Mouse (Mus musculus): ENCODE measurements at regions not wholly inside any gene's neighbourhood (a gene's known extent, or its start where the extent isn't known, plus 50 kb on each side); places are given as distances from the start of the nearest gene placed in this dataset.
A peak's percentile ranks its signal among the peaks of the same experiment; 100 is the strongest.

DNA sequence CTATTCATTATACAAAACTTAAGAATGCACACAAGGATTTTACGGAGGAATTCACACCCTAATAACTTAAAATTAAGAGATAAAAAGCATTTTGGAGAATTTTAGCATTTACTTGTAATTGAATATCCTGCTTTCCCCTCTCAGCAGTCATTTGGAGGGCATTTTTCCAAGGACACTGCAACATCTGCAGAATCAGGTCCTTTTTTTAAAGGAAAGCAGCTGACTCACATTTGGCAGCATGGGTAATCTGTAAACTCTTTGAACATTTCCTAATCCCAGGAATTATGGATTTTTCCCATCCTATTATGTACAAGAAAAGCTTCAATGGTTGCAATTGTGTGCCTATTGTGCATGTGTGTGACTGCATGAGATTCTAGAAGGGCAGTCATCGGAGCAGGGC lies 112.0 kb downstream of the Gm19410 start:
- H3K4me3 ChIP-seq (ENCODE audit: low read length), result no peak overlapping the region
- H3K9me3 ChIP-seq (ENCODE audit: control insufficient read depth, low read length), result no peaks in the 10 kb centered on the region
- WGBS, result 90% methylated on average over 2 of the region's 2 CpGs
- no peak for ATAC-seq
- no peak overlapping the region for H3K27ac ChIP-seq (ENCODE audit: low read length)
- H3K9ac ChIP-seq (ENCODE audit: low read depth, low read length), result no peak overlapping the region
- H3K4me2 ChIP-seq (ENCODE audit: low read depth, low read length), result no peak overlapping the region
- peaks cover 4% of the 10 kb centered on the region; the same call in 1 of the 2 replicates for H3K4me1 ChIP-seq (ENCODE audit: control insufficient read depth, insufficient read depth, low read length)
- H3K36me3 ChIP-seq (ENCODE audit: control insufficient read depth, insufficient read depth, low read length), result no peaks in the 10 kb centered on the region
- H3K27me3 ChIP-seq (replicated peaks; ENCODE audit: control insufficient read depth, insufficient read depth, low read length), result no peaks in the 10 kb centered on the region

DNA sequence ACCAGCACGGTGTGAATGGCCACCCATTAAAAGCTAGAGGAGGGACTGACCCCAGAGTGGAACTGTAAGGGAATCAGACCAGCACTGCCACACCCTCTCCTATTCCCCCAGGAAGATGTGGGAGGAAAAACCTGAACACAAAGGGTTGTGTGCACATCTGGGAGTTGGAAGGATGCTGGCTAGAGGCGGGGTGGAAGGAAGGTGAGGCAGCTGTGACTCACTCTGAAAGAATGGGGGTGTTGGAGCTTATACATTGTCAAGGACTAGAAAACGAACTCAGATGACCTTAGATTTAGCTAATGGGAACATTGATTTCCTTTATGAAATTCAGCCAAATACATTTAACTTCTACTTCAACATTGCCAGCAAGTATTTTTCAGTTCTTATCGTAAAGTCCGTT lies 116.2 kb downstream of the Gm19410 start:
- H3K9me3 ChIP-seq (ENCODE audit: control insufficient read depth, low read length), result no peaks in the 10 kb centered on the region; the same call in 1 of the 2 replicates
- 47% methylated on average over 5 of the region's 5 CpGs for WGBS
- ATAC-seq, result no peak

DNA sequence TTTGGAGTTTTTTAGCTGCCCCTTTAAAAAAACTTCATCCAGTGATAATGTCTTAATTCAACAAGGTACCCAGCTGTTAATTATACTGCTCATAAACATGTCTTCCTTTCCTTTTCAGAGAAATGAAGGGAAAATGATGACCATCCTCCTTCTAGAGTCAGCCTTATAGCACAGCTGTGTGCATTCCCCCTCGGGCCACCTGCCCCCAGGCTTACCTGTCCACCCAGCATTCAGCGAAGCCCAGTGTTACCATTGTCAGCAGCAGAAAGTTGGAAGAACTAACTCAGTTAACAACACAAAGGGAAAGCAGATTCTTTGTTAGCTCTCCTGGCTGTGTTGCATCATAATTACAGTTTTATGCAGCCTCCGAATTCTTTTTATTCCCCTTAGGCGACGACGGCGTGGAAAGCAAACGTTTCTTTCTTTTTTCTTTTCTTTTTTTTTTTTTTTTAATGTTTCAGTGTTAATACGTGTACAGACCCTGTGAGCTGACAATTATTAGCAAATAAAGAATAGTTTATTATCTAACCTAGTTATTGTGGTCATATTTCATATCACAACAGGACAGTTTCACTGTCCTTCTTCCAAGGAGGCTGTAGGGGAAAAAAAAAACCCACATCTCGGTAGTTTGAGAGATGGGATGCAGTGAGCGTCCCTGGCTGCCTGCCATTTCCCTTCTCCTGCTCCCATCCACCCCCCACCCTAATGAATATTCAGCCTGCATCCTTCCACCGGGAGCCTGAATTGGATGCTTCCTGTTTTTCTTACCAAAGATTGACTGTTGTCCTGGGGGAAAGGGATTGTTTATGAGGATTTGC lies 117.3 kb downstream of the Gm19410 start:
- no peak for ATAC-seq
- Histone ChIP-seq H3K27me3 (replicated peaks; ENCODE audit: control insufficient read depth, insufficient read depth, low read length) (no peaks in the 10 kb centered on the region), H3K27ac (ENCODE audit: low read length) (0 out of 2 replicates have a peak overlapping the region, but pooled peaks have one; percentile 15), H3K9ac (ENCODE audit: low read depth, low read length) (no peak overlapping the region), H3K4me2 (ENCODE audit: low read depth, low read length) (no peak overlapping the region), H3K9me3 (ENCODE audit: control insufficient read depth, low read length) (no peaks in the 10 kb centered on the region; the same call in 1 of the 2 replicates), H3K4me3 (ENCODE audit: low read length) (no peak overlapping the region), H3K4me1 (ENCODE audit: control insufficient read depth, insufficient read depth, low read length) (peaks cover 8% of the 10 kb centered on the region; the same call in 1 of the 2 replicates), H3K36me3 (ENCODE audit: control insufficient read depth, insufficient read depth, low read length) (no peaks in the 10 kb centered on the region)
- WGBS, result 33% methylated on average over 12 of the region's 12 CpGs

More for the DNA sequence above, 116.2 kb downstream of the Gm19410 start:
- no peaks in the 10 kb centered on the region for H3K27me3 ChIP-seq (replicated peaks; ENCODE audit: control insufficient read depth, insufficient read depth, low read length)
- no peak overlapping the region for H3K4me2 ChIP-seq (ENCODE audit: low read depth, low read length)
- peaks cover 8% of the 10 kb centered on the region; the same call in 1 of the 2 replicates for H3K4me1 ChIP-seq (ENCODE audit: control insufficient read depth, insufficient read depth, low read length)
- no peak overlapping the region for H3K9ac ChIP-seq (ENCODE audit: low read depth, low read length)
- no peak overlapping the region for H3K4me3 ChIP-seq (ENCODE audit: low read length)
- no peak overlapping the region for H3K27ac ChIP-seq (ENCODE audit: low read length)
- H3K36me3 ChIP-seq (ENCODE audit: control insufficient read depth, insufficient read depth, low read length), result no peaks in the 10 kb centered on the region

DNA sequence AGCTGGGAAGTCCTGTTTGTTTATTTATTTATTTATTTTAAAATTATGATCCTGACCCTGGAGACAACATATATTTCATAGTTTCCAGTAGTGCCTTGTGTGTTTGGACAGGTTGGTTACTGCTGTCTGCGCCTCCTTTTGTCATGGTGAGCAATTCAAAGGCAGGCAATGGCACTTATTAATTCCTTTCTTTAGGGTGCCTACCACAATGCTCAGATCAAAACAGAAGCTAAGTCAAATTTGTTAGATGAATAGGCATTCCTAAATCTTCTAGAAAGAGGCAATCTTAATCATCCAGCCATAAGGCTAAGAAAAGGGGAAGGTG lies 117.8 kb downstream of the Gm19410 start:
- no peak overlapping the region for H3K4me2 ChIP-seq (ENCODE audit: low read depth, low read length)

DNA sequence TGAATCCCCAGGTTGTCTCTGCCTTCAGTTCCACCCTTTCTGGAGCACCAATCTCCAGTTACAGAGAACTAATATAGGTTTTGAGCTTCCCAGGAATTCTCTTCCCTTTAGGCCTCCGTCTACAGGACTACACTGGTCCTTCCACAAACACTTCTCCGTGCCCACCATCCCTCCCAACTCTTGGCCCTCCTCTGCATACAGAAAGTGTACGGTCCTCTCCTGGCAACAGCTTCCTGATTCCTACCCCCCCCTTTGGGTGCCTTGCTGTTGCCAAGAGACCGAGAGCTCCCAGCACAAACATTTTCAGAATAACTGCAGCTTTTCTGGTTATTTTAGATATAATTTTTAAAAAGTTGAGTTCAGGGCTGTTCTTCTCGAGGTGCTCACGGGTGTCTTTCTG lies 119.0 kb downstream of the Gm19410 start:
- Histone ChIP-seq H3K36me3 (ENCODE audit: control insufficient read depth, insufficient read depth, low read length) (no peaks in the 10 kb centered on the region), H3K27me3 (replicated peaks; ENCODE audit: control insufficient read depth, insufficient read depth, low read length) (no peaks in the 10 kb centered on the region), H3K9me3 (ENCODE audit: control insufficient read depth, low read length) (no peaks in the 10 kb centered on the region; the same call in 1 of the 2 replicates), H3K4me1 (ENCODE audit: control insufficient read depth, insufficient read depth, low read length) (peaks cover 8% of the 10 kb centered on the region; the same call in 1 of the 2 replicates), H3K4me3 (ENCODE audit: low read length) (no peak overlapping the region), H3K4me2 (ENCODE audit: low read depth, low read length) (no peak overlapping the region), H3K9ac (ENCODE audit: low read depth, low read length) (no peak overlapping the region), H3K27ac (ENCODE audit: low read length) (no peak overlapping the region)
- ATAC-seq, result no peak
- WGBS, result 54% methylated on average over 6 of the region's 6 CpGs

More for the DNA sequence above, 117.8 kb downstream of the Gm19410 start:
- Histone ChIP-seq H3K9me3 (ENCODE audit: control insufficient read depth, low read length) (no peaks in the 10 kb centered on the region; the same call in 1 of the 2 replicates), H3K27ac (ENCODE audit: low read length) (no peak overlapping the region), H3K4me1 (ENCODE audit: control insufficient read depth, insufficient read depth, low read length) (peaks cover 8% of the 10 kb centered on the region; the same call in 1 of the 2 replicates), H3K9ac (ENCODE audit: low read depth, low read length) (no peak overlapping the region), H3K27me3 (replicated peaks; ENCODE audit: control insufficient read depth, insufficient read depth, low read length) (no peaks in the 10 kb centered on the region), H3K4me3 (ENCODE audit: low read length) (no peak overlapping the region), H3K36me3 (ENCODE audit: control insufficient read depth, insufficient read depth, low read length) (no peaks in the 10 kb centered on the region)
- ATAC-seq, result no peak
- 55% methylated on average over 1 of the region's 1 CpGs for WGBS

DNA sequence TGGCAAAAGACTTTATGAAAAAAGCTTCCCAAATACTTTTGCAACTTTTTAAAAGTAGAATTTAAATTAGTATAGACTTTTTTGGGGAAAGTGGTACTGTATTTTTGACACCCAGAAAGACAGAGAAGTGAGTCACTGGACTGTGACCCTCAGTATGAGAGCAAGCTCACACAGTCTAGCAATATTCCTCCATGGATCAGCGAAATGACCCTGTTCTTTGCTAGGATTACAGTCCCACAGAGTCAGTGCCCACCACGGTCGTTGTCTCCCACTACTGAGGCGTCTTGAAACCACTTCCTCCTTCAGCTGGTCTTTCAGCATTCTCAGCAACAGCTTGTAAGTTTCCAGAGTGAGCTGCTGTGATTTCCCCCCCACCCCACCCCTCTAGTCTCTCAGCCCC lies 124.5 kb downstream of the Gm19410 start:
- Histone ChIP-seq H3K9ac (ENCODE audit: low read depth, low read length) (no peak overlapping the region), H3K4me3 (ENCODE audit: low read length) (no peak overlapping the region), H3K27me3 (replicated peaks; ENCODE audit: control insufficient read depth, insufficient read depth, low read length) (no peaks in the 10 kb centered on the region), H3K27ac (ENCODE audit: low read length) (no peak overlapping the region), H3K4me1 (ENCODE audit: control insufficient read depth, insufficient read depth, low read length) (no peaks in the 10 kb centered on the region), H3K9me3 (ENCODE audit: control insufficient read depth, low read length) (no peaks in the 10 kb centered on the region; the same call in 1 of the 2 replicates), H3K36me3 (ENCODE audit: control insufficient read depth, insufficient read depth, low read length) (no peaks in the 10 kb centered on the region), H3K4me2 (ENCODE audit: low read depth, low read length) (no peak overlapping the region)
- ATAC-seq, result no peak
- 88% methylated on average over 4 of the region's 4 CpGs for WGBS

DNA sequence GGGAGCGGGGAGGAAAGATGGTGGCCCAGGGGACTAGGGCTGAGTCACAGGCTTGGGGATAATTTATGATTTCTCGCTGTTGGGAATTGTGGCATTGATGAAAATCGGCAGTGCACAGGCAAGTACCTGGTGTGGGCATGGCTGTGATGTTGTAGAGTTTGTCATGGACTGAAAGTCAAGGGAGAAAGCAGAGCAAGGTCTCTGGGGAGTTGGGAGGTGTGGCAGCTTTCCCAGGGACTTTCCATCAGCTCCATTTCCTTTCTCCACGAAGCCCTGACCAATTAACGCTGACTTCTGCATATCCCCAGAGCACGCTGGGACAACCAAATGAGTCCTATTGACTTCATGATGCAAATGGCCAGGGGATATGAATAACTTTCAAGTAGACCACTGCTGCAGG lies 126.2 kb downstream of the Gm19410 start:
- Histone ChIP-seq H3K4me1 (ENCODE audit: control insufficient read depth, insufficient read depth, low read length) (no peaks in the 10 kb centered on the region), H3K4me3 (ENCODE audit: low read length) (no peak overlapping the region), H3K36me3 (ENCODE audit: control insufficient read depth, insufficient read depth, low read length) (no peaks in the 10 kb centered on the region), H3K9me3 (ENCODE audit: control insufficient read depth, low read length) (no peaks in the 10 kb centered on the region), H3K4me2 (ENCODE audit: low read depth, low read length) (no peak overlapping the region), H3K9ac (ENCODE audit: low read depth, low read length) (no peak overlapping the region), H3K27ac (ENCODE audit: low read length) (no peak overlapping the region), H3K27me3 (replicated peaks; ENCODE audit: control insufficient read depth, insufficient read depth, low read length) (no peaks in the 10 kb centered on the region)
- WGBS, result 81% methylated on average over 6 of the region's 6 CpGs
- no peak for ATAC-seq

DNA sequence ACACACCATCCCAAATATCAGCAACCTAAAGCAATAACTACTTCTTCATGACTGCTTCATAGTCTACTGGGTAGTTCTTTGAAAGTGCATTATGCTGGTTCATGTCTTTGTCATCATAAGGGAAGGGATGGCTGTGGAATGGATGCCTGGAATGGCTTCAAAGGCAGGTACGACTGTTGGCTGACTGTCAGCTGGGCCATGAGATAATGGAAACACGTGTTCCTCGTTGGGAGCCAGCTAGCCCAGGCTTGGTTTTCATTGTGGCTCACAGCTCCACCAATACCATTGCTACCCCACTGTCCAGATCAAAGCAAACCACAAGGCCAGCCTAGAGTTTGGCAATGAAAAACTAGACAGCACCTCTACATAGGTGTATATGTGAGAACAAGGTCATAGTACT lies 132.9 kb downstream of the Gm19410 start:
- no peaks in the 10 kb centered on the region for H3K36me3 ChIP-seq (ENCODE audit: control insufficient read depth, insufficient read depth, low read length)
- no peak overlapping the region for H3K4me3 ChIP-seq (ENCODE audit: low read length)
- no peak for ATAC-seq
- H3K4me1 ChIP-seq (ENCODE audit: control insufficient read depth, insufficient read depth, low read length), result no peaks in the 10 kb centered on the region
- H3K9me3 ChIP-seq (ENCODE audit: control insufficient read depth, low read length), result no peaks in the 10 kb centered on the region
- H3K27me3 ChIP-seq (replicated peaks; ENCODE audit: control insufficient read depth, insufficient read depth, low read length), result no peaks in the 10 kb centered on the region
- no peak overlapping the region for H3K4me2 ChIP-seq (ENCODE audit: low read depth, low read length)
- WGBS, result 88% methylated on average over 3 of the region's 3 CpGs
- H3K27ac ChIP-seq (ENCODE audit: low read length), result no peak overlapping the region
- H3K9ac ChIP-seq (ENCODE audit: low read depth, low read length), result no peak overlapping the region

DNA sequence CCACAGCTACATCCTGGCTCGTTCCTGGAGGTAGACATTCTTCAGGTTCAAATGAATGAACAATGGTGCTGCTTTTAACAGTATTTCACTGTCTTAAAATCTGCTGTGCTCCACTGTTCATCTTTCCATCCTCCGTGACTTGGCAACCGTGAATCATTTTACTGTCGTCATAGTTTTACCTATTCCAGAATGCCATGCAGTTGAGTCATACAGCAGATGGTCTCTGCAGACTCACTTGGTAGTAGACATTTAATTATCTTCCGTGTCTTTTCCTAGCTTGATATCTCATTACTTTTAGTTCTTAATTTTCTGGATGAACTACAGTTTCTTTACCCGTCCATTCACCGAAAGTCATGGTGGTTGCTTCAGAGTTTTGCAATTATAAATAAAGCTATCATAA lies 135.9 kb downstream of the Gm19410 start:
- WGBS, result 86% methylated on average over 7 of the region's 7 CpGs
- Histone ChIP-seq H3K27me3 (replicated peaks; ENCODE audit: control insufficient read depth, insufficient read depth, low read length) (no peaks in the 10 kb centered on the region), H3K9ac (ENCODE audit: low read depth, low read length) (no peak overlapping the region), H3K4me1 (ENCODE audit: control insufficient read depth, insufficient read depth, low read length) (no peaks in the 10 kb centered on the region), H3K4me3 (ENCODE audit: low read length) (no peak overlapping the region), H3K9me3 (ENCODE audit: control insufficient read depth, low read length) (no peaks in the 10 kb centered on the region), H3K36me3 (ENCODE audit: control insufficient read depth, insufficient read depth, low read length) (no peaks in the 10 kb centered on the region), H3K27ac (ENCODE audit: low read length) (no peak overlapping the region), H3K4me2 (ENCODE audit: low read depth, low read length) (no peak overlapping the region)
- ATAC-seq, result no peak
